ENCODE assay signal across 31 mouse cellular contexts in genomic region chrX:36977863-36978262, GRCm38 (mm10).
"Had no signal": no experiment of that assay in that cellular context is flagged by ENCODE, and none has a peak within 500 bp of the region (broad histone marks: within the 10 kb centered on the region; RNA-seq: fewer than 3 reads in every experiment).

No protein-coding gene starts in this region.

- ATAC-seq: liver, embryonic 12.5 days; liver, postnatal 0 days; lung, postnatal 0 days; midbrain, embryonic 13.5 days; midbrain, embryonic 15.5 days; midbrain, embryonic 16.5 days had no signal

- H3K9ac ChIP-seq: limb, embryonic 12.5 days; limb, embryonic 13.5 days; limb, embryonic 15.5 days; liver, embryonic 12.5 days; liver, embryonic 13.5 days; liver, embryonic 14.5 days; liver, embryonic 15.5 days; liver, postnatal 0 days; lung, embryonic 14.5 days; lung, embryonic 15.5 days; midbrain, embryonic 12.5 days; midbrain, embryonic 13.5 days; midbrain, embryonic 15.5 days had no signal

- H3K27ac ChIP-seq: limb, embryonic 10.5 days; limb, embryonic 12.5 days; limb, embryonic 13.5 days; limb, embryonic 15.5 days; liver, embryonic 12.5 days; liver, embryonic 13.5 days; liver, embryonic 14.5 days; liver, embryonic 15.5 days; lung, embryonic 15.5 days; macrophage; midbrain, embryonic 10.5 days; midbrain, embryonic 12.5 days; midbrain, embryonic 13.5 days; midbrain, embryonic 15.5 days had no signal

- H3K9me3 ChIP-seq: limb, embryonic 10.5 days; limb, embryonic 12.5 days; limb, embryonic 13.5 days; limb, embryonic 15.5 days; liver, embryonic 12.5 days; liver, embryonic 13.5 days; liver, embryonic 15.5 days; lung, embryonic 15.5 days; megakaryocyte, embryonic 14.5 days; midbrain, embryonic 10.5 days; midbrain, embryonic 12.5 days; midbrain, embryonic 13.5 days; midbrain, embryonic 15.5 days had no signal

- H3K4me1 ChIP-seq: limb, embryonic 15.5 days; liver, embryonic 13.5 days; liver, embryonic 15.5 days; lung, embryonic 15.5 days; midbrain, embryonic 10.5 days; midbrain, embryonic 12.5 days; midbrain, embryonic 13.5 days; midbrain, embryonic 15.5 days had no signal

- DNase-seq: left cerebral cortex, postnatal 4 days; liver; liver, embryonic 13.5 days; liver, postnatal 0 days; lung, adult 18-20 months; lung, adult 2 months; lung, embryonic 14.5 days; lung, postnatal 10 days; lung, postnatal 14 days; lung, postnatal 36 days; lung, postnatal 4 days; midbrain, embryonic 14.5 days had no signal

- H3K36me3 ChIP-seq: limb, embryonic 12.5 days; limb, embryonic 15.5 days; liver, embryonic 12.5 days; liver, embryonic 13.5 days; liver, embryonic 15.5 days; lung, embryonic 15.5 days; midbrain, embryonic 10.5 days; midbrain, embryonic 13.5 days; midbrain, embryonic 15.5 days had no signal

- H3K27me3 ChIP-seq: limb, embryonic 12.5 days; limb, embryonic 13.5 days; limb, embryonic 15.5 days; liver, embryonic 12.5 days; liver, embryonic 13.5 days; liver, embryonic 15.5 days; lung, embryonic 15.5 days; midbrain, embryonic 12.5 days; midbrain, embryonic 13.5 days; midbrain, embryonic 15.5 days had no signal

- H3K4me2 ChIP-seq: limb, embryonic 12.5 days; limb, embryonic 13.5 days; limb, embryonic 15.5 days; liver, embryonic 11.5 days; liver, embryonic 12.5 days; liver, embryonic 13.5 days; liver, embryonic 15.5 days; lung, embryonic 14.5 days; lung, embryonic 15.5 days; midbrain, embryonic 12.5 days; midbrain, embryonic 13.5 days; midbrain, embryonic 15.5 days had no signal

- H3K4me3 ChIP-seq: left cerebral cortex, adult 2 months; limb, embryonic 10.5 days; limb, embryonic 12.5 days; limb, embryonic 13.5 days; limb, embryonic 15.5 days; liver, embryonic 12.5 days; liver, embryonic 13.5 days; liver, embryonic 15.5 days; lung, embryonic 15.5 days; megakaryocyte, embryonic 14.5 days; midbrain, embryonic 10.5 days; midbrain, embryonic 12.5 days; midbrain, embryonic 13.5 days; midbrain, embryonic 15.5 days; myocyte had no signal
